Mouse (Mus musculus): ENCODE data around the gene Tmem121b. TPM values are rescaled to one million over a fixed set of nuclear protein-coding genes. Genes with fewer than 3 reads are reported as not detected.

Tmem121b gene
- total and polyA plus RNA-seq, 3 experiments = 0.06 to 0.12 (median 0.10) TPM

DNA sequence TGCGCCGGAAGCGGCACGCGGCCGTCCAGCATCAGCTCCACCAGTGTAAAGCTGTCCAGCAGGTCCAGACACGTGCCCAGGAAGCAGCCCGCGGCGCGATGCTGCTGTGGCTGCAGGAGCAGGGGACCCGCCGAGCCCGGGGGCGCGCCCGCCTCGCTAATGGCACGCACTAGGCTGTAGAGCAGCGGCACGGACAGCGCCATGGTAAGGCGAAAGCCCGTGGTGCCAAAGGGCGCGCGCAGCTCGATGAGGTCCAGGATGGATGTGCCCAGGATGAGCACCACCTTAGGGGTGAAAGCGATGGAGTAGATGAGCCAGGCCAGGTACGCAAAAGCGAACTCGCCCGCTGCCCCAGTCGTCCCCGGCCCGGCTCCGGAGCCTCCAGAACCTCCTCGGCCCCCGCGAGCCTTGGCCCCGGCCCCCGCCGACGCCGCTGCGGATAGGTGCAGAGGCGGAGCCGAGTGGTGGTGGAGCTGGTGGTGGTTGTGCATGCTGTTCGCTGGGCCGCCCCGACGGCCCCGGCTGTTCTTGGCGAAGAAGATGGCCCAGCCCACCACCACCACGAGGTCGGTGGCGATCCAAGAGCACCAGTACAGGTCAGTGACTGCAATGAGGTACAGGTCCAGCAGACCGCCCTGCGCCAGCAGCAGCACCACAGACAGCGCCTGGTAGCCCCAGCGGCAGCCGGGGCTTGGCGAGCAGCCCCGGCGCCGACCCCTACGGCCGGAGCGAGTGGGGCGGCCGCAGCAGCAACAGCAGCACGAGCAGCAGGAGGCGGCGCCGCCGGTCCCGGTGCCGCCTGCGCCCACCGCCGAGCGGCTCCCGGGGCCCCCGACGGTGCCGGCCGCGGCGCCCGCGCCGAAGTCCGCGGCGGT lies 871 bp downstream of the Tmem121b start:
- DNase-seq = peak; percentile 29

DNA sequence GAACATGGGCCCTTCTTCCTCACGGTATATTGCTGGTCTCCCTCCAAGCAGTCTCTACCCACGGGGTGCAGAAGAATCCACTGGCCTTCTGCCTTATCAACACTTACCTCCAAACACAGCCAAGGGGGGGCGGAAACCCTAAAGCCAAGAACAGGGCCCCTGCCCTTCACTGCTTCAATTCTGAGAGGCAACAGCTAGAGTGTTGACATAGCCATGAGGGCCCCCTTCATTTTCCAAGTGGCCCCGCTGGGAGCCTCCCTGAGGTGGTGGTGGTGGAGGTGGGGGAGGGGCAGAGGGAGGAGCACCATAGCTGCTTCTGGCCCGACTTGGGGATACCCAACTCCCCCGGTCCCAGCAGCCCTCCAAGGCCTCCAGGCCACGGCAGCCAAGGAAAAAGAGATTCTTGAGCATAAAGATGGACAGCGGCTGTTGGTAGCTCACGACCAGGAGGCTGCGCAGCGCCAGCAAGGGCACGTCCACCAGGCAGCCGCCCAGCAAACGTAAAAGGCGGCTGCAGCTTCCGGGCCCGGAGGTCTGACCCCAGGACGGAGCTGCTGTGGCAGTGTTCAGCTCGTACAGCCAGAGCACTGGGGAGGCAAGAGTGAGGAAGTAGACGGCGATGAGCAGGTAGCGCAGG lies 1.6 kb downstream of the Tmem121b start:
- no peak for DNase-seq

DNA sequence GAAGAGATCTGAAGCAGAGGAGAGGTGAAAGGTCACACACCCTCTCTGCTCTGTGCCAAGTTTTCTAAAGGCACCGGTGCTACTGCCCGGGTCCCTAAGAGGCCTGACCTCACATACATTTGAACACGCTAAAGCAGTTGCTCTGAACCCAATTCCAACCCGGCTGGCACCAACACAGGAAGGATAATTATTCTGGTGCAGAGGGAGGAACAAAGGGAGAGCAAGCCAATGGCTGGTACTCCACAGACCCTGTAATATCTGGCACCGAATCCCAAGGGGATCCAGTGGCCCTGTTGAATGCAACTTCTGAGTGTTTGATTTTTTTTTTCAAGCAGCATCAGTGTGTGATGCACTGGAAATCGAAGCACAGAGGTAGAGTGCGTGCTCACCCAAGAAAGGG lies 2.5 kb downstream of the Tmem121b start:
- no peak for DNase-seq

DNA sequence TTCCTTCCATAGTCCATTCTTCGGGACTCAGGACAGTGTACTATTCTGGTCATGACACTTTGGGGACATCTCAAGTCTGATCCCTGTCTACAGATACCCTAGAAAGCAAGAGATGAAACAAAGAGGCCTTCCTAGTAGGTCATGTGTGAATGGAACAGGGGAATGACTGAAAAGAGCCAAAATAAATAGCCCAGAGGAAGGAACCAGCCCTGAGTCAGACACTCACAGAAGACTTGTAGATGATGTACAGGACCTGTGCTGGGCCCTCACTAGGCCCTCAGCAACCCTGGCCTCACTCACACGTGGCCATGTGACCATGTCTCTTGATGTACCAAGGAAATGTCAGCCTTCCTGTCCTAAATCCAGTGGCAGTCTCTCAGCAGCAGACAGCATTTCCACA lies 4.1 kb downstream of the Tmem121b start:
- no peak for DNase-seq

DNA sequence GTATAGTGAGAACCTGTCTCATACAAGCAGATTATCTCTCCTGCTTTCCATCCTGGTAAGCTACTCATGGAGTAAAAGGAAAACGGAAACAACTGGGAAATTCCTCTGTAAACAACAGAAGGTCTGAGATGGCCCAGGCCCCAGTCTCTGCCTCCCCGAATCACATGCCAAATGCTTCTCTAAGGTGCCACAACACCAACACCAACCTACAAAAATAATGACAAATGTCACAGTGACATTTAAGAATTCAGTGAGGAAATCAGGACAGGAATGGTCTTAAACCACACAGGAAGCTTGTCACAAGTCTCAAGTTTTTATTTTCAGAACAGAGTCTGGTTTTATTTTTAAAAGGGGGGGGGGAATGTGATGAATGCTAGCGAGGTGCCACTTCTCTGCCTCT lies 5.0 kb downstream of the Tmem121b start:
- DNase-seq = no peak

DNA sequence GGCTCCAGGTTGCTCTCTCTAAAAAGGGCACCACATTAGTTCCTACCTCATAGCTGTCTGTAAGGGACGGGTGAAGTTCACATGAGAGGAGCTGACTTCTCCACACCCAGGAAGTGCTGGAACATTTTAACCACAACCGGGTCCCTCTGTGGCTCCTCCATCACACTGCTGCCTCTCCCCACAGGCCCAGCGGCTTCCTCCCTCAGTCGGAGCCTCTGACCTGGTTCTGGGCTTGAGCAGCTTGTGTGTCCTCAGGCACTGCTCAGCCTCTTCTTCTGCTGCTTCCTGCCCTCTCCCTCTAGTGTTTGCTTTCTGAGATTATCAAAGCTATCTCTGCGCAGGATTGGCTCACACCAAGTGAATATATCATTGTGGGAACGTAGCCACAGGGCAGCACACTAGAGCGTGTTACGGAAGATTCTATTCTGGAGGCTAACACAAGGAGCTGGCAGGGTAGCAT lies 7.5 kb downstream of the Tmem121b start:
- DNase-seq = no peak

DNA sequence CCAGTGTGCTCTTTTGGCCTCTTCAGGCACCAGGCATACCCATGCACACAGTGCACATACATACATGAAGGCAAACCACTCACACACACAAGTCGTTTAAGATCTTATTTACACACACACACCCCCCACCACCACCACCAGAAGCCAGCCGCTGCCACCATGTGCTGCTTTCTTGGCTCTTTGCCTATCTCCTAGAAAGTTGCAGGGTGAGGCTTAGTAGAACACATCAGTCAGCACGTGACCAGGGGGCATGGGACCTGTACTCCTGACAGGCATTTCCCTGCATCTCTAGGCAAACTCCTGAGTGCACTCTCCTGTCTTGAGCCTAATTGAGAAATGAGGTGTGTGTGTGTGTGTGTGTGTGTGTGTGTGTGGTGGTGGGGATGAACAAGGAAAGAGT lies 8.6 kb downstream of the Tmem121b start:
- DNase-seq = no peak

DNA sequence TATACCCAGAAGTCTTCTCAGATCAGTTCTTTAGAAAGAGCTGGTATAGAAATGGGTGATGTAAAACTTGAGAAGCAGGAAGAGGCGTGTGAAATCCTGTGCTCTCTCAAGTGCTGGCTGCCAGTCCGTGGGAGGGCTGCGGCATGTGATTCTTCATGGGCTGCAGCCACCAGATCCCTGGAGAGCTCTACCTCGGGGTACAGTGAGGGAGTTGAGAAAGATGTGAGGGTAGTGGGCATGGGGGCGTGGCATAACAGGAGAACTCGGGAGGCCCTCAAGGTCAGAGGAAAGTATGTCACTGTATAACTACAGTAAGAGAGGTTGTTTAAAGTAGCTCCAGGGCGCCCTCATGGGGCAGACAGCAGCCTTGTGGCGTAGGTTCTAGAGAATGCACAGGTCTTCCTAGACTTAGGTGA lies 10.4 kb downstream of the Tmem121b start:
- peak; percentile 55 for DNase-seq

DNA sequence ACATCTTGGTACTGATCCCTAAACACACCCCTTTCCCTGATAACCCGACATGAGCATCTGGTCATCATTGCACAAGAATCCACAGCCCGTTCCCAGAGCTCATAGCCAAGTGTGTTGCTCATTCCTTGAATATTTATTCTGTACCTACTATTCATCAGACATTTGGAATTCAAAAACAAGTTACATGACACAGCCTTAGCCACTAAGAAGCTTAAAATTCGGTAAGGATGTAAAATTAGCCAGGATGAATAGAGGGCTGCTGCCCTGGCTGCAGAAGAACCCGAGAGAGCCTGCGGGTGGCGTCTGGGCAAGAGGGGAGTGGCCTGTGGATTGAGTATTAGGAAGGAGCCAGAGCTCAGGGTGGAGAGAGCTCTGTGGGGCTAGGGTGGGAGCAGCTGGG lies 10.9 kb downstream of the Tmem121b start:
- DNase-seq = no peak

DNA sequence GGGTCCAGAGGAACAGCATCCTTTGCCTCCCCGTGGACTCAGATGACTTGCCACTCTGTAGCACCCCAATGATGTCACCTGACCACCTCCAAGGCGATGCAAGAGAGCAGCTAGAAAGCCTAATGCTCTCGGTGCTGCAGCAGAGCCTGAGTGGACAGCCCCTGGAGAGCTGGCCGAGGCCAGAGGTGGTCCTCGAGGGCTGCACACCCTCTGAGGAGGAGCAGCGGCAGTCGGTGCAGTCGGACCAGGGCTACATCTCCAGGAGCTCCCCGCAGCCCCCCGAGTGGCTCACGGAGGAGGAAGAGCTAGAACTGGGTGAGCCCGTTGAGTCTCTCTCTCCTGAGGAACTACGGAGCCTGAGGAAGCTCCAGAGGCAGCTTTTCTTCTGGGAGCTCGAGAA lies 11.6 kb downstream of the Tmem121b start:
- DNase-seq = no peak

DNA sequence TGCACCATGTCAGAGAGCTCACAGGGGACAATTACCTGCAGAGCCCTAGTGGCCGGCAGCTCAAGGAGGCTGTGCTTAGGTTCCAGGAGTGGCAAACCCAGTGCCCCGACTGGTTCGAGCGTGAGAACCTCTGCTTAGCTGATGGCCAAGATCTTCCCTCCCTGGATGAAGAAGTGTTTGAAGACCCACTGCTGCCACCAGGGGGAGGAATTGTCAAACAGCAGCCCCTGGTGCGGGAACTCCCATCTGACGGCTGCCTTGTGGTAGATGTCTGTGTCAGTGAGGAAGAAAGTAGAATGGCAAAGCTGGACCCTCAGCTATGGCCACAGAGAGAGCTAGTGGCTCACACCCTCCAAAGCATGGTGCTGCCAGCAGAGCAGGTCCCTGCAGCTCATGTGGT lies 12.1 kb downstream of the Tmem121b start:
- DNase-seq = no peak

DNA sequence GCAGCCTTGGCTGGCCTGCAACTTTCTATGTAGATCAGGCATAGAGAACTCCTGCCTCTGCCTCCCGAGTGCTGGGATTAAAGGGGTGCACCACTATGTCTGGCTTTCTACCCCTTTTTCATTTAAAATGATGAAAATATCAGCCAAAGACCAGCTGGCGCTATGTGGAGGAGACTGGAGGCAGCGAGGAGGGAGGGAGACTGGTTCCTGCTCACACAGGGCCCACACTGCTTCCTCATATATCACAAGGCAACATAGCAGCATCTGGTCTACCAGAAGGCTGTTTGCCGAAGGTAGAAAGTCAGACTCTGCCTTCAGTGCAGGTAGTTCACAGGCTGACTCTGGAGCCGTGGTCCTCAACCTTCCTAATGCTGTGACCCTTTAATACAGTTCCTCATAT lies 13.2 kb downstream of the Tmem121b start:
- DNase-seq = no peak

DNA sequence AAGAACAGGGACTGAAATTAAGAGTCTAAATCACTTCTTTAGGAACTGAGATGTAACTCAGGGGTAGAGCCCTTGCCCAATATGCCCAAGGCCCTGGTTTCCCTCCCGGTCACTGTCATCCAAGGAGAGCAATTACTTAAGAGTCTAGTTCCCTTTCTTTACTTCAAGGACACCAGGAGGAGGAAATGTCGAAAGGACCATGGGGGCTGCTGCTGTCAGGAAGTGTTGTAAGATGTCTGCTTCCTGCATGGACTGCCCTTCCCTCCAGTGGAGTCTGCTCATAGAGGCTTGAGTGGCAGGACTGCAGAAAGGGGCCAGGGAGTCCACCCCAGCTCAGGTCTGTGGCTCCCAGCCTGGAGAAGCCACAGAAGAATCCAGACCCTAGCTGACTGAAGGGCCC lies 14.3 kb downstream of the Tmem121b start:
- DNase-seq = no peak

DNA sequence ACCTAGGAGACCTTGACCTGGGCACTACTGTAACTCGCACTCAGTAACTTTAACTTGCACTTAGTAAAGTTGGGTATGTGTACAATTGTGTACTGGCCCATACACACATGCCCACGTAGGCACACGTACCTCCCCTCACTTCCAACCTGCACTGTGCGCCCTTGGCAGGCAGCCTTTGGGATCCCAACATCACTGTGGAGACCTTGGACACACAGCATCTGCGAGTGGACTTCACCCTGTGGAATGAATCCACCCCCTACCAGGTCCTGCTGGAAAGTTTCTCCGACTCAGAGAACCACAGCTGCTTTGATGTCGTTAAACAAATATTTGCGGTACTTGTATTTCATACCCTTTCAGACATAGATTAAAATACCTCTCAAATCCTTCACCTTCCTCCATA lies 18.3 kb downstream of the Tmem121b start:
- DNase-seq = no peak

DNA sequence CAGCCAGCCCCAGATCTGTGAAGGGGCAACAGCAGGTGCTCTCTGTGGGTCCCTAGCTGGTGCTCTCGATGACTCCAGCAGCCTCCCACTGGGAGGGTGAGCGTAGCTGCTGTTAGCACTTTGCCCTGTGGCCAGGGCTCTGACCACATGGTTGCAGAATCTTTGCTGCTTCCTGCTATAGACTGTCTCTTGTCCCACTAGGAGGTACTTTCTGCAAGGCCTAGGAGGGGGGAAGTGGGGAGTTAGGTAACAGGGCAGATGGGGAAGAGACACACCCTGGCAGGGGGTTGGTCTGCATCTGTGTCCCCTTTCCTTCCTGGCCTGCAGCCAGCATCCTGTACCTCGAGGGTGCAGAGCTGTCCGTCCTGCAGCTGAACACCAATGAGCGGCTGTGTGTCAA lies 20.2 kb downstream of the Tmem121b start:
- DNase-seq = peak; percentile 47

DNA sequence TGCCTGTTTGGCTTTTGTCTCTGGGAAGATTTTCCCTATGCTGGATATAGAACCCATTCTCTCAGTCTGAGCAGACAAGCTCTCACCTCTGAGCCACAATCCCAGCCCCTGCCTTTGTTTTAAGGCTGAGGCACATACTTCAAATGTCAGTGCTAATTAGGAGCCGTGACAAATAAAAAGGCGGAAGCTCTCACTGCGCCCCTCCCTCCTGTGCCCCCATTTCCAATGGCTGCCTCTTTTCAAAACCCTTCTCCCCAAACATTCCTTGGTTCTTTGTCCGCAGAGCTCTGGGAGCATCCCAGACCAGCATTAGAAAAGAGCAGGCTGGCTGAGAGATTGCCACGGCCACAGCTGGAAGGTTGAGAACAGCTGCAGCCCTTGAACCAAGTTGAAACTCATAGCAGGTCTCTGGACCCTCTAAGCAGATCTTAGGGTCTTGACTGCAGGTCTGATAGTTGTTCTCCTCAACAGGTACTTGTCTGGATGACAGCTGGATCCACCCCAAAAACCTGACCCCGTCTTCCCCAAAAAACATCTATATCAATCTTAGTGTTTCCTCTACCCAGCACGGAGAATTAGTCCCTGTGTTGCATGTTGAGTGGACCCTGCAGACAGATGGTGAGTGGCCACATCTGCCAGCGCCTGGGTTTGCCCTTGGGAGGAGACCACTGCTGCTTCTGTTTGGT lies 21.0 kb downstream of the Tmem121b start:
- DNase-seq = no peak

DNA sequence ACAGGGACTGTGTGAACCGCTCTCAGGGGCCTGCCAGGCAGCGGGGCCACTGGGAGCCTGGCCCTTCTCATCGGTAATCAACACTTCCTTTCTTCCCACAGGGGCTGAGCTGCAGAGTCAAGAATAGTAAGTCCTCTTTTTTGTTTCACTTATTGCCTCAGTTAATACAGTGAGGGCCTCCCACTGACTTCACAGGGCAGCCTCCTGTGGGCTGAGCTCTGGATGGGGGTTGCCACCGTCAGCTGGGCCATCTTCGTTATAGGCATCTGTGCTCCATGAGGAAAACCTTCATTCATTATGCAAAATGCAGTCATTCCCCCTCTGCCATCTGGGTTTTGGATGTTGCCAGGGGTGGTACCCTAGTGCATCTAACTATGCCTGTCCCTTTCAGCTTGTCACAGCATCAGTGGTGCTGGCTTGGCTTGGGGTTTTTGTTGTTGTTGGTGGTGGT lies 21.6 kb downstream of the Tmem121b start:
- no peak for DNase-seq

DNA sequence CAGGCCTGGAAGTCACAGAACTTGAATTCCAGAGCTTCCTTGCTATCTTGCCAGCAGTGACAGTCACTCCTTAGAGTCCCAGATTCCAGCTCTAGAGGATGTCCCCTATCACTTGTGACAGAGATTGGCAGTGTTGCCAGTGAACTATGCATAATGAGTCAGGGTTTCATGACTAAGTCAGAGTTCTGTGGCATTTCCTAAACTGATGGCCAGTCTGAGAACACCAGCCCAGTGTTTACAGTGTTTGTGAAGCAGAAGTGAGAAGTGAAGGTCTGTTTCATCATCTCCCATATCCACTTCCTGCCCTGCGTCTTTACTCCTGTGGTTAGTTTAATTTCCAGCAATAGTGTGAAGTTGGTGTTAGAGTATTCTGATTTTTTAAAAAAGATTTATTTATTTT lies 22.9 kb downstream of the Tmem121b start:
- DNase-seq = peak; percentile 73

DNA sequence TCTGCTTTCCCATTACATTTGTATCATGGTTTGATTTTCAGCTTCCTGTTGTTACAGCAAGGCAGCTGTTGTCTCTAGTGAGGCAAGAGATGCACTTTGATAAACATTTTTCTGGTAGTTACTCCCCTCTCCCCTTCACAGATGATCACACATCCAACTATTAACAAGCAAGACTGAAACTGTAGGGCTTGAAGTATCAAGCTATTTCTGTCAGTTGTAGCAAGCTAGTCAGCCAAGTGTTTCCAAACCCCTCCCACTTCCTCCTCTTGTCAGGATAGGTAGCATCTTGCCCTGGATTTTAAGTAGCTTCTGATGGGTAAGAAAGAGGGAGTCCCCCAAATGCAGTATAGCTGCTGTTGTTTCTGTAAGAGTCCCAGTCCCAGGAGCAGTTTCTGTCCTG lies 23.8 kb downstream of the Tmem121b start:
- DNase-seq = no peak

DNA sequence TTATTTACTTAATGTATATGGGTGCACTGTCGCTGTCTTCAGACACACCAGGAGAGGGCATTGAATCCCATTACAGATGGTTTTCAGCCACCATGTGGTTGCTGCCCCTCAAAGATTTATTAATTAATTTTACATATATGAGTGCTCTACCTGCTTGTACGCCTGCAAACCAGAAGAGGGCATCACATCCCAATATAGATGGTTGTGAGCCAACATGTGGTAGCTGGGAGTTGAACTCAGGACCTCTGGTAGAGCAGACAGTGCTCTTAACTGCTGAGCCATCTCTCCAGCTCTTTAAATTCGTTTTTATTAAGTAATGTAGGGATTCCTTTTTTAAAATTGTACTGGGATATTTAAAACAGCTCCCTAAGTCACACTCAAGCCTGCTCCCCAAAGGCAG lies 24.3 kb downstream of the Tmem121b start:
- DNase-seq = no peak

DNA sequence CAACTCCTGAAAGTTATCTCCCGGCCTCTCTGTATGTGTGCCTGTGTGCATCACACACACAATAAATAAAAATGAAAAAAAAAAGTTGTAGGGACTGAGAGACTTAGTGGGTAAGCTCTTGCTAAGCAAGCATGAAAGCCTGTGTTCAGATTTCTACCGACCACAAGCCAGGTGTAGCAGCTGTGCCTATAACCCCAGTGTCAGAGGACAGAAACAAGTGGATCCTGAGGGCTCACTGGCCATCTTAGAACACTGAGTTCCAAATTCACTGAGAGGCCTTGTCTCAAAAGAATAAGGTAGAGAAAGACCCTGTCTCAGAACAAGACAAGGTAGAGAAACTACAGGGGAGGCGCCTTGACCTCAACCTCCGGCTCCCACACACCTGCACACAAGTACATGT lies 25.3 kb downstream of the Tmem121b start:
- DNase-seq = no peak

DNA sequence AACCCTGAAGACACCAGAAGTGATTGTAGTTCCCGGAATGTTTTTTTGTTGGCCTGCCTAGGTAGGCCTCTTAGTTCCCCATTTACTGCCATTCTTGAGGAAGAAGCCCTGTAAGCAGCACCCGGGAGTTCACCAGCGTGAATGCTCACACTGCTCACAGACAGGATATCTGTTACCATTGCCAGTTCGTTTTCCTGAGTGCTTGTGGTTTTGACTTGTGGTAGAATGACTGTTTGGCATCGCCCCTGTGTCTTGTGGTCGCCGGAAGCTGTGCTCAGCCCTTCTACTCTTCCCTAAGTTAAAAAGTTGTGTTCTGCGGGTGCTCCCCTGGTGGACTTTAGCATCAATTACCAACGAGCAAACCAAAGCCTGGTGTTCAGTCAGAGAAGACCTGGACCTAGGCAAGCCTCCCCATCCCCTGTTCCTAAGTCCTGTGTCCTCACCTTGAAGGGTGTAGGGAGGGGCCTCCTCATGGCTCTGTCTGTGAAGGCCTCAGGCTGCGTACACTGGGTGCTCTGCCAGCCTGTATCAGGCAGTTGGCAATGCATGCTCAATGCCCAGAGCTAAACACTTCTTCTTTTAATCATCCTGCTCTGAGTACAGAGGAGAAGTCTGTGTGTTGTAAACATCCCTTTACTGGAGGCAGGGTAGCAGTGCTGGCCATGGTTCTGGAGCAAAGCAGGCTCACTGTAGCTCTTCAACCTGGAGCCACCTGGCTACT lies 26.8 kb downstream of the Tmem121b start:
- no peak for DNase-seq

Measured in adrenal gland, adult 2 months (tissue).